Mouse (Mus musculus) kidney, postnatal 0 days (tissue): ENCODE measurements at regions not wholly inside any gene's neighbourhood (a gene's known extent, or its start where the extent isn't known, plus 50 kb on each side); places are given as distances from the start of the nearest gene placed in this dataset.

Experiments used
- ATAC-seq: fragments of 200-750 bp; cut with Nextera tagmentation; replicated peaks from 2 replicates; pipeline ENCODE4 v1.8.0; 2017; ENCODE audit warnings: low read depth, moderate number of reproducible peaks, moderate TSS enrichment, moderate library complexity; ENCODE audit not compliant: low FRiP score
- DNase-seq: peaks from one replicate; pipeline ENCODE4 v3.0.0-alpha.2; 2016; ENCODE audit warnings: low spot score
- H3K27ac ChIP-seq: fragments of 300-500 bp; sonication (generic); 2 replicates; pipeline ENCODE4 v1.5.1; 2014; ENCODE audit warnings: mild to moderate bottlenecking
- H3K27me3 ChIP-seq: fragments of 300-500 bp; sonication (generic); 2 replicates; pipeline ENCODE4 v1.6.1; 2014; ENCODE audit warnings: low read length, mixed read lengths; ENCODE audit not compliant: insufficient read depth
- H3K36me3 ChIP-seq: fragments of 300-500 bp; sonication (generic); 2 replicates; pipeline ENCODE4 v1.6.1; 2014; ENCODE audit warnings: low read length, mixed read lengths; ENCODE audit not compliant: insufficient read depth
- H3K4me1 ChIP-seq: fragments of 300-500 bp; sonication (generic); replicated peaks from 2 replicates; pipeline ENCODE4 v1.6.1; 2014; ENCODE audit warnings: antibody characterized with exemption, low read length, mixed read lengths; ENCODE audit not compliant: insufficient read depth
- H3K4me2 ChIP-seq: fragments of 300-500 bp; sonication (generic); 2 replicates; pipeline ENCODE4 v1.6.1; 2014; ENCODE audit warnings: mild to moderate bottlenecking, low read length, moderate library complexity, mixed read lengths
- H3K4me3 ChIP-seq: fragments of 300-500 bp; sonication (generic); replicated peaks from 2 replicates; pipeline ENCODE4 v1.5.1; 2014; ENCODE audit warnings: low read depth, low read length
- H3K9ac ChIP-seq: fragments of 300-500 bp; sonication (generic); 2 replicates; pipeline ENCODE4 v1.6.1; 2014; ENCODE audit warnings: low read depth, low read length
- H3K9me3 ChIP-seq: fragments of 300-500 bp; sonication (generic); replicated peaks from 2 replicates; pipeline ENCODE4 v1.6.1; 2016; ENCODE audit warnings: low read length, inconsistent platforms, mixed read lengths
- CTCF ChIP-seq: IDR thresholded peaks from 2 replicates; pipeline ENCODE4 v1.5.1; 2016; ENCODE audit warnings: antibody characterized with exemption, low read depth, mild to moderate bottlenecking, moderate library complexity
- WGBS: fragments of 180-500 bp; shearing (Covaris S2); extraction: QIAGEN DNeasy Blood & Tissue Kit; methylation state at CpG from one replicate; pipeline ENCODE4 v1.1.7; 2014; 5-methylcytosine and 5-hydroxymethylcytosine counted together

DNA sequence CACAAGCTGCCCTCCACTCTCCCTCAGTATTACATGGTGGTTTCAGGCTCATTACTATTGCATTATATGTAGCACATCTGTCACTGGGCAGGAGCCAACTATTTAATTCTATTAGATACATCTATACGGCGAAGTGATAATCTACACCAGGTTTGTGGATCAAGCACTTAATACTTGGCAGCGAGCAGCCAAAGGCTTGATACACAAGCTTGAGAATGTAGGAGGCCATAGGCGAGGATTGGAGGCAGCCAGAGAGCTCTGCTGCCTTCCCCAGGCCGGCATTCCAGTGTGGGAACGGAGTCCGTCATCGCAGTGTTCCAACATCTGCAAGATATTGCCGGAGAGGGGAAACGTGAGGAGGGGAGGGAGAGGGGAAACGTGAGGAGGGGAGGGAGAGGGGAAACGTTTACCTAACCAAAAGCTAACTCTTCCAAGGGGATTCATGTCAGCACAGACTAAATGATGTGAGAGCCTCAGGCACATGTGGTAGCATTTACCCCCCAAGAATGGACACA lies 109.6 kb upstream of the Habp2 start:
- no peak for TF ChIP-seq CTCF
- H3K4me2 ChIP-seq: no peak overlapping the region

DNA sequence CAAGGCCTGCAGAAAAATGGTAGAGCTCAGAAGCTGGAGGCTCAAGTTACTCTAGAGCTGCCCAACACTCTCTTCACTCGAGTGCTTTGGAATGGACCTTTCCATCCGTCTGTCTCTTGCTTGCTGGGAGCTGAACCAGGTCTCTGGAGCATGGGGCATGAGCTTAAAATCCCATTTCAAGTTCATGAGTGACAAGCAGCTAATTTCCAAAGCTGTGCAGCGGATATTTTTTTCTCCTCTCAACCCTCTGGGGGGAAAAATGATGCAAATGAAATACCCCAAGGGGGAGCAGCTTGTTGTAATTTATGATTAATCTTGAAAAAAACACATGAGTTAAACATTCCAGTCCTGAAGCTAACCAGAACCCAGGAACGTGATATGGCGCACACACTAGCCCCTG lies 101.2 kb upstream of the Habp2 start:
- DNase-seq (no peak), ATAC-seq (no peak)
- Histone ChIP-seq H3K27ac (no peak overlapping the region), H3K4me3 (no peak overlapping the region), H3K36me3 (no peaks in the 10 kb centered on the region), H3K27me3 (no peaks in the 10 kb centered on the region), H3K4me1 (no peaks in the 10 kb centered on the region), H3K4me2 (no peak overlapping the region), H3K9ac (no peak overlapping the region), H3K9me3 (no peaks in the 10 kb centered on the region)
- WGBS: 51% methylated on average over 5 of the region's 5 CpGs
- TF ChIP-seq CTCF: no peak

More for the DNA sequence above, 109.6 kb upstream of the Habp2 start:
- Histone ChIP-seq H3K36me3 (no peaks in the 10 kb centered on the region), H3K9ac (no peak overlapping the region), H3K27ac (no peak overlapping the region), H3K4me1 (no peaks in the 10 kb centered on the region), H3K27me3 (no peaks in the 10 kb centered on the region), H3K4me3 (no peak overlapping the region), H3K9me3 (no peaks in the 10 kb centered on the region)
- DNase-seq (peak; percentile 64), ATAC-seq (no peak)
- 32% methylated on average over 12 of the region's 12 CpGs for WGBS

DNA sequence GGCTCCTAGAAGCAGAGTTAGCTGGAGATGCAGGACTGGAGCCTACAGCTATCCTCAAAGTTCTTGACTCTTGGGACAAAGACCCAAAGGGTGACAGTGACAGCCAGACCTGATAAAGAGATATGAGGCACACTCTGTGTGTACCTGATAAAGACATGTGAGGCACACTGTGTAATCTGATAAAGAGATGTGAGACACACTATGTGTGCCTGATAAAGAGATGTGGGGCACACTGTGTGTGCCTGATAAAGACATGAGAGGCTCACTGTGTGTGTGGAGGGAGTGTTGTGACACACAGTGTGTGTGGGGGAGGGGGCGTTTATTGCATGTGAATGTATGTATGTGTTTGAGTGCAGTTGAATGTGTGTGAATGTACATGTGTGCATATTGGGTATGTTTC lies 97.8 kb upstream of the Habp2 start:
- Histone ChIP-seq H3K27me3 (no peaks in the 10 kb centered on the region), H3K27ac (no peak overlapping the region), H3K9ac (no peak overlapping the region), H3K4me2 (no peak overlapping the region), H3K9me3 (no peaks in the 10 kb centered on the region), H3K4me1 (no peaks in the 10 kb centered on the region), H3K36me3 (no peaks in the 10 kb centered on the region), H3K4me3 (no peak overlapping the region)
- WGBS: 100% methylated on average over 1 of the region's 1 CpGs
- TF ChIP-seq CTCF: no peak
- DNase-seq (no peak), ATAC-seq (no peak)

DNA sequence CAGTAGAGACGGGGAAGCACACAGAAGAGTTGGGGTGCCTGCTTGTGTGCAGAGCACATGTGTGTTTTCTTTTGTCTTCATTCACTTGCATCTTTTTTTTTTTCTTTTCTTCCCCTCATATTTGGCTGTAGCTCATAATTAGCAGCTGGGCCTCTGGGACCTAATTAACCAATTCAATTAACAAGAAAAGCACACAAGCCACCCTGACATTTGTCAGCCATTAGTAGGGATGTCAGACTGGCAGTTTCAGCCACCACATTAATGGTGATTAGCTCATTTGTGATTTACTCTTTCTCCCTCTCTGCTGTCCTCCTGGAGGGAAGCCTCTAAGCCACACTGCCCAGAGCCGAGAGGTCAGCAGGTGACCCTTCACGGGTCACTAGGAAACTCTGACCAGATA lies 96.7 kb upstream of the Habp2 start:
- no peaks in the 10 kb centered on the region for H3K36me3 ChIP-seq
- no peak overlapping the region for H3K9ac ChIP-seq
- ATAC-seq: no peak
- 47% methylated on average over 3 of the region's 3 CpGs for WGBS
- H3K27me3 ChIP-seq: no peaks in the 10 kb centered on the region
- DNase-seq: no peak
- no peaks in the 10 kb centered on the region for H3K9me3 ChIP-seq
- TF ChIP-seq CTCF: no peak
- no peak overlapping the region for H3K4me2 ChIP-seq
- no peaks in the 10 kb centered on the region for H3K4me1 ChIP-seq
- no peak overlapping the region for H3K4me3 ChIP-seq
- H3K27ac ChIP-seq: no peak overlapping the region

DNA sequence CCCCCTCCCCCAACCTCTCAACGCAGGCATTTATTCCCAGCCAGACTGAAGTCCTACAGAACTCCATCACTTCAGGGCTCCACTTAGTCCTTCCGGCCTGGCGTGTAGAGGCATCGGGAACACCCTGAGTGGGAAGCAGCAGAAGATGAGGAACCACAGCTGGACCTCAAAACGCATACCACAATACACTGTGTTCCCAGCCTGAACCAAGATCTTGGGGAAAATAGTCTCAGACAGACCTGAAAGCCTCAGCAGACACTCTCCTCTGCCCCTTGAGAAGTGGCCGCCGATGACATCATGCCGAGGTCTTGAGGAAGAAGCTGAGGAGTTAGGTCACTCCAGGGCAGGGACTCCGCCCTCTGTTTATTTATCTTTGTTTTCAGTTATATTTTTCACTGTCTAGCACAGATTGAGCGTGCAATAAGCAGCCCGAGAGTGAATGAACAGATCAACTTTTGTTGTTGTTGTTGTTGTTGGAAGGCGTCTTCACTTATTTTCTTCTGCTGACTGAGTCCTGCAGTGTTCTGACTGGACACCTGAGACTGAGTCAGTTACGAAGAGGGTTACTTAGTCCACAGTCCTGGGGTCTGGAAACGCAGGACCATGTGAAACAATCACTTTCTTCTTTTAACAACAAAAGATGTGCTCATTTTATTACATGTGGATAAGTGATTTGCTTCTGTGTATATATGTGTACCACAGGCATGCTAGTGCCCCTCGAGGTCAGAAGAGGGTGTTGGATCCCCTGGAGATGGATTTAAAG lies 88.3 kb upstream of the Habp2 start:
- no peak for TF ChIP-seq CTCF
- no peaks in the 10 kb centered on the region for H3K4me1 ChIP-seq
- no peak overlapping the region for H3K9ac ChIP-seq
- no peak overlapping the region for H3K4me3 ChIP-seq
- no peaks in the 10 kb centered on the region for H3K27me3 ChIP-seq
- ATAC-seq (no peak), DNase-seq (peak; percentile 51)
- no peak overlapping the region for H3K27ac ChIP-seq
- 75% methylated on average over 15 of the region's 15 CpGs for WGBS
- no peak overlapping the region for H3K4me2 ChIP-seq
- H3K9me3 ChIP-seq: no peaks in the 10 kb centered on the region
- no peaks in the 10 kb centered on the region for H3K36me3 ChIP-seq

DNA sequence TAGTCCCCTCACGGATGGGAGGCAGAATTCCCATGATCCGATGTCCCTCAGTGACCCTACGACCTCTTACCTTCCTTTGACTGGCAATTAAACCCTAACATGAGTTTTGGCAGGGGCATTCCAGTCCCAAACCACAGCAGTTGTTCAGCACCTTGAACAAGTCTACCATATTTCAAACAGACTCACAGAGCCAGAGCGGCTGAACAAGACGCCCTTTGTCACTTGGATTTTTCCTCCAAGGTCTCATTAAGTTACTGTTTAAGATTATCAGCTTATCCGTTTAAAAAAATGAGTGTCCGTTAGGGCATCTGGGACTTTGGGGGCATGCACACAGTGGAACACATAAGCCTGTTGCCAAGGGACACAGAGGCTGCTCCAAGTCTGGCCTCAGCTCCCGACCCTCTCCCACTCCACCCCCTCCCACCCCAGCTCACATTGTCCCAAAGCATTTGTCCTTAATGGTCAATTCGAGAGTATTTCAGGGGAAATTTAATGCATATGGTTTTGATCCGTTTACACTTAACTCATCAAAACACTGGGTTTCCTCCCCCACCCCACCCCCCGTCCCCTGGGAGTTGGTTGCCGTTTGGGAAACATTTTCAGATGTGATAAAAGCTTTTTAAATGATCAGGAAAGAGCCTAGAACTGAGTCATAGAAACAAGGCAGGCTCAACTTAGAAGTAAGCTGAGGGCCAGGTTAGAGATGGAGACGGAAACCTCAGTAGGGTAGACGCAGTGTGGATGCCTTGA lies 87.4 kb upstream of the Habp2 start:
- Histone ChIP-seq H3K9me3 (no peaks in the 10 kb centered on the region), H3K4me2 (no peak overlapping the region), H3K4me1 (no peaks in the 10 kb centered on the region), H3K27me3 (no peaks in the 10 kb centered on the region), H3K4me3 (no peak overlapping the region), H3K36me3 (no peaks in the 10 kb centered on the region), H3K27ac (no peak overlapping the region), H3K9ac (no peak overlapping the region)
- DNase-seq: no peak
- 53% methylated on average over 14 of the region's 14 CpGs for WGBS
- no peak for TF ChIP-seq CTCF
- ATAC-seq: no peak
